Mouse (Mus musculus): ENCODE measurements around the gene Stxbp4. TPM values are rescaled to one million over a fixed set of nuclear protein-coding genes. Genes with fewer than 3 reads are reported as not detected.

The Stxbp4 gene
- total and polyA plus RNA-seq, 3 experiments = 4.0 to 4.9 TPM; not detected in 1

DNA sequence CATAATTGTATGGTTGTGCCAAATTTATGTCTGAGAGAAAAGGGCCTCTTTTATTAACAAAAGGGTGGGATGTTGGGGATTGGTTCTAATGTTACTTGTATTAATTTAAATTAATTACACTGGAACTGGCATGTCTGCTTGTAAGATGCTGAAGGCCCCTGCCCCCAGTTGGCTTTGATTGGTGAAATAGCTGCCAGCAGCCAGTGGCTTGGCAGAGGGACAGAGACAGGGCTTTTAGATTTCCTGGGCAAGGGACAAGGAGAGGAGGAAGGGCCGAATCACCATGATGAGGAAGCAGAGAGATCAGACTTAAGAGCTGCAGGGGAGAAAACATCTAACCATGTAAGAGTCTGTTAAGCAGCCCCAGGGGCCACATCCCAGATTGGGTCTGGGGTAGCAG is 46.9 kb downstream of the Stxbp4 start:
- no peaks in the 10 kb centered on the region for H3K9me3 ChIP-seq (replicated peaks; ENCODE audit: insufficient read depth, low read length)
- no peaks in the 10 kb centered on the region for H3K36me3 ChIP-seq (ENCODE audit: control insufficient read depth in 1 of 2, insufficient read depth in 2 of 2, low read length in 2 of 2)
- no peaks in the 10 kb centered on the region for H3K27me3 ChIP-seq (ENCODE audit: control insufficient read depth in 1 of 2, insufficient read depth in 2 of 2, low read length in 2 of 2)
- H3K4me3 ChIP-seq (ENCODE audit: control insufficient read depth in 1 of 2, insufficient read depth in 1 of 2, low read depth in 2 of 2, low read length in 2 of 2) = no peak overlapping the region
- H3K4me1 ChIP-seq (ENCODE audit: control insufficient read depth in 1 of 2, insufficient read depth in 2 of 2, low read length in 2 of 2) = no peaks in the 10 kb centered on the region
- H3K9ac ChIP-seq (ENCODE audit: control insufficient read depth, low read depth, low read length, poor library complexity, severe bottlenecking) = no peak overlapping the region
- TF ChIP-seq NELFE (IDR thresholded peaks at IDR 0.05; ENCODE audit: low read depth, low read length) = no peak
- no peak for TF ChIP-seq POLR2AphosphoS5 (IDR thresholded peaks at IDR 0.05; ENCODE audit: borderline replicate concordance, low read depth, low read length)
- no peak for TF ChIP-seq CHD2 (IDR thresholded peaks at IDR 0.05; ENCODE audit: low read length)
- no peak for TF ChIP-seq RAD21 (IDR thresholded peaks at IDR 0.05; ENCODE audit: low read depth, low read length)
- no peak for TF ChIP-seq MYC (IDR thresholded peaks at IDR 0.05; ENCODE audit: low read depth, low read length)
- TF ChIP-seq TAL1 (IDR thresholded peaks at IDR 0.05; ENCODE audit: low read length) = no peak
- no peak for TF ChIP-seq CHD1 (IDR thresholded peaks at IDR 0.05; ENCODE audit: low read depth, low read length)
- no peak for TF ChIP-seq CTCF (IDR thresholded peaks at IDR 0.05 in 2 of 3, conservative IDR thresholded peaks at IDR 0.05 in 1 of 3; ENCODE audit: control insufficient read depth in 1 of 3, insufficient read depth in 1 of 3, low read depth in 2 of 3, low read length in 3 of 3, poor library complexity in 1 of 3, severe bottlenecking in 1 of 3)
- no peak for TF ChIP-seq RCOR1 (IDR thresholded peaks at IDR 0.05; ENCODE audit: low read depth, low read length)
- no peak for TF ChIP-seq USF1 (IDR thresholded peaks at IDR 0.05; ENCODE audit: low read depth, low read length)
- no peak for TF ChIP-seq ETS1 (IDR thresholded peaks at IDR 0.05; ENCODE audit: low read depth, low read length)
- no peak for TF ChIP-seq POLR2AphosphoS2 (IDR thresholded peaks at IDR 0.05; ENCODE audit: low read length)
- TF ChIP-seq MAFK (IDR thresholded peaks at IDR 0.05; ENCODE audit: borderline replicate concordance, low read depth, low read length) = no peak
- TF ChIP-seq TBP (IDR thresholded peaks at IDR 0.05; ENCODE audit: low read depth, low read length) = no peak
- no peak overlapping the region for H3K27ac ChIP-seq (ENCODE audit: control insufficient read depth, low read depth, low read length)
- no peak for DNase-seq (ENCODE audit: low read depth, low spot score)
- no peaks in the 10 kb centered on the region for H3K79me2 ChIP-seq (ENCODE audit: control insufficient read depth, insufficient read depth, low read length, poor library complexity)

GRCm38 (mm10) chr11:90586203-90586602 is 51.7 kb downstream of the Stxbp4 start:
- no peaks in the 10 kb centered on the region for H3K79me2 ChIP-seq (ENCODE audit: control insufficient read depth, insufficient read depth, low read length, poor library complexity)
- H3K9me3 ChIP-seq (replicated peaks; ENCODE audit: insufficient read depth, low read length) = no peaks in the 10 kb centered on the region
- TF ChIP-seq MXI1 (IDR thresholded peaks at IDR 0.05; ENCODE audit: low read depth, low read length) (no peak), GATA1 (IDR thresholded peaks at IDR 0.05; ENCODE audit: low read depth, low read length) (no peak), POLR2AphosphoS2 (IDR thresholded peaks at IDR 0.05; ENCODE audit: low read length) (no peak), JUND (IDR thresholded peaks at IDR 0.05; ENCODE audit: low read depth, low read length) (no peak), POLR2AphosphoS5 (IDR thresholded peaks at IDR 0.05; ENCODE audit: borderline replicate concordance, low read depth, low read length) (no peak), ZC3H11A (IDR thresholded peaks at IDR 0.05; ENCODE audit: low read depth, low read length) (no peak), ZKSCAN1 (IDR thresholded peaks at IDR 0.05; ENCODE audit: low read depth, low read length) (no peak), MEF2A (IDR thresholded peaks at IDR 0.05; ENCODE audit: extremely low read depth, insufficient replicate concordance, low read depth, low read length, poor library complexity, severe bottlenecking) (no peak), SMC3 (IDR thresholded peaks at IDR 0.05; ENCODE audit: low read depth, low read length) (no peak), TCF12 (IDR thresholded peaks at IDR 0.05; ENCODE audit: low read depth, low read length) (no peak), MYB (IDR thresholded peaks at IDR 0.05; ENCODE audit: low read depth, low read length) (no peak), TBP (IDR thresholded peaks at IDR 0.05; ENCODE audit: low read depth, low read length) (no peak)
- DNase-seq (ENCODE audit: low read depth, low spot score) = peak; percentile 5
- no peak overlapping the region for H3K9ac ChIP-seq (ENCODE audit: control insufficient read depth, low read depth, low read length, poor library complexity, severe bottlenecking)
- H3K27me3 ChIP-seq (ENCODE audit: control insufficient read depth in 1 of 2, insufficient read depth in 2 of 2, low read length in 2 of 2) = no peaks in the 10 kb centered on the region
- H3K4me3 ChIP-seq (ENCODE audit: control insufficient read depth in 1 of 2, insufficient read depth in 1 of 2, low read depth in 2 of 2, low read length in 2 of 2) = no peak overlapping the region
- H3K27ac ChIP-seq (ENCODE audit: control insufficient read depth, low read depth, low read length) = no peak overlapping the region
- no peaks in the 10 kb centered on the region for H3K4me1 ChIP-seq (ENCODE audit: control insufficient read depth in 1 of 2, insufficient read depth in 2 of 2, low read length in 2 of 2)
- H3K36me3 ChIP-seq (ENCODE audit: control insufficient read depth in 1 of 2, insufficient read depth in 2 of 2, low read length in 2 of 2) = no peaks in the 10 kb centered on the region

Measured in MEL (cell line).